Mouse (Mus musculus) CH12.LX (cell line): ENCODE data around the gene Inhbe. TPM values are rescaled to one million over a fixed set of nuclear protein-coding genes. Genes with fewer than 3 reads are reported as not detected.

Source experiments
- DNase-seq: peaks from one replicate; pipeline ENCODE4 v3.0.0-alpha.2; 2013; ENCODE audit errors: extremely low read depth
- H3K27ac ChIP-seq: 2 replicates; pipeline ENCODE4 v1.5.1; 2012; ENCODE audit warnings: low read depth, mild to moderate bottlenecking, control low read depth, moderate library complexity; ENCODE audit not compliant: insufficient read depth
- H3K27me3 ChIP-seq: replicated peaks from 2 replicates; pipeline ENCODE3; 2012; ENCODE audit warnings: inconsistent platforms
- H3K36me3 ChIP-seq, 2 experiments: replicated peaks in 1 of 2; 2 replicates each; pipeline versions ENCODE3 to v1.6.1; 2012; ENCODE audit warnings: inconsistent platforms in 1 of 2, low read length in 1 of 2, mild to moderate bottlenecking in 1 of 2, mixed read lengths in 1 of 2, moderate library complexity in 1 of 2; ENCODE audit not compliant: control insufficient read depth in 1 of 2, insufficient read depth in 1 of 2
- H3K4me1 ChIP-seq, 2 experiments: 2 replicates each; pipeline ENCODE4 v1.6.1; 2012; ENCODE audit warnings: inconsistent platforms in 1 of 2, moderate library complexity in 1 of 2; ENCODE audit not compliant: insufficient read depth in 2 of 2, control insufficient read depth in 1 of 2
- H3K4me2 ChIP-seq: 2 replicates; pipeline ENCODE4 v1.6.1; 2012; ENCODE audit warnings: low read depth, mild to moderate bottlenecking, control low read depth; ENCODE audit not compliant: poor library complexity, insufficient read depth, severe bottlenecking
- H3K4me3 ChIP-seq, 3 experiments: fragments of 150-350 bp in 1 of 3; sonication (generic) in 1 of 3; replicated peaks in 1 of 3; 2 replicates each; pipeline versions ENCODE3 to v1.5.1; 2011 to 2012; ENCODE audit warnings: low read depth in 2 of 3, low read length in 2 of 3, mild to moderate bottlenecking in 2 of 3, moderate library complexity in 2 of 3, control low read depth in 1 of 3, improper control_type of control experiment in 1 of 3, inconsistent platforms in 1 of 3, mixed read lengths in 1 of 3; ENCODE audit not compliant: poor library complexity in 1 of 3
- H3K79me2 ChIP-seq: replicated peaks from 2 replicates; pipeline ENCODE4 v1.6.1; 2012; ENCODE audit warnings: mild to moderate bottlenecking, moderate library complexity; ENCODE audit not compliant: control insufficient read depth, poor library complexity, insufficient read depth, severe bottlenecking; ENCODE audit errors: extremely low read depth
- H3K9ac ChIP-seq: 2 replicates; pipeline ENCODE4 v1.6.1; 2012; ENCODE audit warnings: low read depth, mild to moderate bottlenecking, control low read depth, moderate library complexity; ENCODE audit not compliant: insufficient read depth
- H3K9me3 ChIP-seq: replicated peaks from 2 replicates; pipeline ENCODE3; 2012; ENCODE audit warnings: low read length, inconsistent platforms, mixed read lengths
- BHLHE40 ChIP-seq: IDR thresholded peaks from 2 replicates; pipeline ENCODE4 v1.6.1; 2011; ENCODE audit warnings: mild to moderate bottlenecking, low read depth, low read length, improper control_type of control experiment
- CTCF ChIP-seq, 2 experiments: IDR thresholded peaks in 1 of 2; conservative IDR thresholded peaks in 1 of 2; 2 replicates each; pipeline ENCODE4 v1.5.1; 2011 to 2012; ENCODE audit warnings: low read depth in 2 of 2, low read length in 2 of 2, improper control_type of control experiment in 1 of 2, inconsistent platforms in 1 of 2, mild to moderate bottlenecking in 1 of 2, moderate library complexity in 1 of 2
- E2F4 ChIP-seq: IDR thresholded peaks from 2 replicates; pipeline ENCODE4 v1.6.1; 2011; ENCODE audit warnings: low read depth, low read length, improper control_type of control experiment; ENCODE audit not compliant: insufficient replicate concordance
- EP300 ChIP-seq: IDR thresholded peaks from 2 replicates; pipeline ENCODE4 v1.6.1; 2011; ENCODE audit warnings: low read length, improper control_type of control experiment
- ETS1 ChIP-seq: conservative IDR thresholded peaks from 2 replicates; pipeline ENCODE4 v1.6.1; 2012; ENCODE audit warnings: low read depth, mild to moderate bottlenecking, inconsistent platforms, low read length, improper control_type of control experiment, moderate library complexity
- GABPA ChIP-seq: IDR thresholded peaks from 2 replicates; pipeline ENCODE4 v1.6.1; 2012; ENCODE audit warnings: low read depth, low read length, improper control_type of control experiment, inconsistent platforms; ENCODE audit not compliant: insufficient replicate concordance
- HCFC1 ChIP-seq: IDR thresholded peaks from 2 replicates; pipeline ENCODE4 v1.6.1; 2012; ENCODE audit warnings: low read depth, mild to moderate bottlenecking, inconsistent platforms, low read length, improper control_type of control experiment
- IRF4 ChIP-seq: IDR thresholded peaks from 2 replicates; pipeline ENCODE4 v1.6.1; 2014; ENCODE audit warnings: low read depth, mild to moderate bottlenecking, inconsistent platforms, low read length, improper control_type of control experiment
- KAT2A ChIP-seq: IDR thresholded peaks from 2 replicates; pipeline ENCODE4 v1.6.1; 2012; ENCODE audit warnings: low read length, improper control_type of control experiment, inconsistent platforms; ENCODE audit not compliant: insufficient replicate concordance
- MXI1 ChIP-seq: IDR thresholded peaks from 2 replicates; pipeline ENCODE4 v1.6.1; 2011; ENCODE audit warnings: mild to moderate bottlenecking, low read depth, low read length, improper control_type of control experiment
- MYC ChIP-seq: IDR thresholded peaks from 2 replicates; pipeline ENCODE4 v1.6.1; 2011; ENCODE audit warnings: low read depth, mild to moderate bottlenecking, improper control_type of control experiment, low read length
- NELFE ChIP-seq: IDR thresholded peaks from 2 replicates; pipeline ENCODE4 v1.6.1; 2011; ENCODE audit warnings: low read depth, low read length, improper control_type of control experiment
- NRF1 ChIP-seq: IDR thresholded peaks from 2 replicates; pipeline ENCODE4 v1.6.1; 2014; ENCODE audit warnings: low read depth, mild to moderate bottlenecking, inconsistent platforms, low read length, improper control_type of control experiment, moderate library complexity
- PAX5 ChIP-seq: IDR thresholded peaks from 2 replicates; pipeline ENCODE4 v1.6.1; 2012; ENCODE audit warnings: low read length, inconsistent platforms, mixed read lengths
- POLR2A ChIP-seq: IDR thresholded peaks from 2 replicates; pipeline ENCODE4 v1.6.1; 2011; ENCODE audit warnings: low read depth, mild to moderate bottlenecking, improper control_type of control experiment, low read length
- RAD21 ChIP-seq: IDR thresholded peaks from 2 replicates; pipeline ENCODE4 v1.6.1; 2011; ENCODE audit warnings: low read depth, mild to moderate bottlenecking, low read length, improper control_type of control experiment, moderate library complexity
- RCOR1 ChIP-seq: conservative IDR thresholded peaks from 2 replicates; pipeline ENCODE4 v1.6.1; 2012; ENCODE audit warnings: low read depth, mild to moderate bottlenecking, inconsistent platforms, low read length, improper control_type of control experiment
- SIN3A ChIP-seq: IDR thresholded peaks from 2 replicates; pipeline ENCODE4 v1.6.1; 2012; ENCODE audit warnings: low read length, improper control_type of control experiment, inconsistent platforms
- SMC3 ChIP-seq: IDR thresholded peaks from 2 replicates; pipeline ENCODE4 v1.6.1; 2011; ENCODE audit warnings: low read depth, low read length, improper control_type of control experiment
- TCF12 ChIP-seq: IDR thresholded peaks from 2 replicates; pipeline ENCODE4 v1.6.1; 2014; ENCODE audit warnings: low read depth, mild to moderate bottlenecking, inconsistent platforms, low read length, improper control_type of control experiment
- UBTF ChIP-seq: IDR thresholded peaks from 2 replicates; pipeline ENCODE4 v1.6.1; 2012; ENCODE audit warnings: low read depth, mild to moderate bottlenecking, inconsistent platforms, low read length, improper control_type of control experiment, moderate library complexity
- USF1 ChIP-seq: IDR thresholded peaks from 2 replicates; pipeline ENCODE4 v1.6.1; 2014; ENCODE audit warnings: low read depth, mild to moderate bottlenecking, inconsistent platforms, low read length, improper control_type of control experiment
- ZMIZ1 ChIP-seq: IDR thresholded peaks from 2 replicates; pipeline ENCODE4 v1.6.1; 2012; ENCODE audit warnings: low read depth, mild to moderate bottlenecking, inconsistent platforms, low read length, improper control_type of control experiment
- dilution Hi-C: fragments of 300-500 bp; cut with MboI; formaldehyde crosslinking; loops from 2 replicates; pipeline ENCODE4 v1.14.3; 2020; ENCODE audit warnings: low sequenced_read_pairs; ENCODE audit not compliant: extremely low pct_unique_long_range_greater_than_20kb, extremely low pct_ligation_motif_present
- in situ Hi-C: fragments of 300-500 bp; cut with MboI; formaldehyde crosslinking; loops from 3 replicates; pipeline ENCODE4 v1.14.3; 2019; ENCODE audit warnings: low sequenced_read_pairs, low pct_ligation_motif_present, low pct_unique_long_range_greater_than_20kb, mixed read lengths
- polyA plus RNA-seq: library from polyadenylated mRNA; unstranded; fragments of >175 nt; gene quantifications from 2 replicates; pipeline ENCODE4 v1.2.1, GENCODE M21; 2012; ENCODE audit warnings: low read depth; ENCODE audit not compliant: insufficient read length
- total RNA-seq, 2 experiments: library from RNA; depleted of rRNA; stranded (reverse); fragments of 300-350 nt in 1 of 2; fragments of >200 nt in 1 of 2; gene quantifications; 2 replicates each; pipeline ENCODE4 v1.2.3; 2012 to 2014

Inhbe gene
- total and polyA plus RNA-seq, 3 experiments, result 0.83 to 2.6 (median 0.89) TPM

GRCm38 (mm10) chr10:127319969-127320368 lies 34.2 kb downstream of the Inhbe start:
- dilution Hi-C loops, result no loop called here
- Histone ChIP-seq H3K4me1 (peaks cover 5 to 25% of the 10 kb centered on the region in 2 experiments), H3K36me3 (no peaks in the 10 kb centered on the region), H3K79me2 (no peaks in the 10 kb centered on the region), H3K27me3 (no peaks in the 10 kb centered on the region), H3K4me2 (no peak overlapping the region), H3K9ac (no peak overlapping the region), H3K27ac (no peak overlapping the region), H3K9me3 (no peaks in the 10 kb centered on the region), H3K4me3 (no peak overlapping the region)
- TF ChIP-seq PAX5 (no peak), SIN3A (no peak), EP300 (no peak), BHLHE40 (no peak), ZMIZ1 (no peak)
- no peak for DNase-seq
- in situ Hi-C loops, result no loop called here

GRCm38 (mm10) chr10:127318009-127318408 lies 36.2 kb downstream of the Inhbe start:
- no peak overlapping the region for H3K27ac ChIP-seq
- in situ Hi-C loops (no loop called here), dilution Hi-C loops (no loop called here)
- no peak overlapping the region for H3K4me3 ChIP-seq
- H3K4me1 ChIP-seq, result peaks cover 4 to 19% of the 10 kb centered on the region in 2 experiments
- H3K27me3 ChIP-seq, result no peaks in the 10 kb centered on the region
- H3K4me2 ChIP-seq, result no peak overlapping the region
- DNase-seq, result no peak
- no peak for TF ChIP-seq SMC3
- TF ChIP-seq NRF1, result no peak
- no peak for TF ChIP-seq KAT2A
- no peak for TF ChIP-seq CTCF (conservative IDR thresholded peaks at IDR 0.05 in 1 of 2, IDR thresholded peaks at IDR 0.05 in 1 of 2; ENCODE audit: low read depth in 2 of 2, low read length in 2 of 2)
- no peak for TF ChIP-seq POLR2A
- no peak for TF ChIP-seq ZMIZ1
- no peak for TF ChIP-seq SIN3A
- TF ChIP-seq HCFC1, result no peak
- TF ChIP-seq RAD21, result no peak
- TF ChIP-seq TCF12, result no peak
- no peak for TF ChIP-seq RCOR1
- no peak for TF ChIP-seq NELFE
- no peak for TF ChIP-seq IRF4
- no peak for TF ChIP-seq GABPA
- TF ChIP-seq ETS1, result no peak
- no peak for TF ChIP-seq UBTF
- TF ChIP-seq E2F4, result no peak
- no peak for TF ChIP-seq USF1
- TF ChIP-seq MXI1, result no peak
- no peak for TF ChIP-seq MYC
- H3K9ac ChIP-seq, result no peak overlapping the region
- H3K9me3 ChIP-seq, result no peaks in the 10 kb centered on the region
- no peaks in the 10 kb centered on the region for H3K36me3 ChIP-seq
- H3K79me2 ChIP-seq, result no peaks in the 10 kb centered on the region
